Mouse (Mus musculus): ENCODE measurements around the gene Pigc. TPM values are rescaled to one million over a fixed set of nuclear protein-coding genes. Genes with fewer than 3 reads are reported as not detected.

Pigc gene
- polyA plus RNA-seq, 1 experiment = 18.9 TPM

GRCm38 (mm10) chr1:162003729-162004517, 34.9 kb downstream of the Pigc start:
- H3K4me3 ChIP-seq = no peak overlapping the region
- H3ac ChIP-seq (ENCODE audit: control insufficient read depth, insufficient read length) = no peak overlapping the region
- TF ChIP-seq MAX (IDR thresholded peaks at IDR 0.05; ENCODE audit: low read depth) (no peak), USF1 (IDR thresholded peaks at IDR 0.05; ENCODE audit: low read depth) (peak; percentile 37)
- H3K27me3 ChIP-seq (ENCODE audit: control insufficient read depth, insufficient read depth, insufficient read length) = no peaks in the 10 kb centered on the region
- peak overlapping the region; percentile 19 for H3K4me2 ChIP-seq (ENCODE audit: low read depth)
- no peaks in the 10 kb centered on the region for H3K79me2 ChIP-seq (ENCODE audit: control insufficient read depth, insufficient read depth)
- H3K36me3 ChIP-seq (ENCODE audit: control insufficient read depth, insufficient read depth) = no peaks in the 10 kb centered on the region

- Histone ChIP-seq H3ac (ENCODE audit: control insufficient read depth, insufficient read length) (no peak overlapping the region), H3K27me3 (ENCODE audit: control insufficient read depth, insufficient read depth, insufficient read length) (no peaks in the 10 kb centered on the region), H3K4me2 (ENCODE audit: low read depth) (peak overlapping the region; percentile 19), H3K4me3 (no peak overlapping the region), H3K36me3 (ENCODE audit: control insufficient read depth, insufficient read depth) (no peaks in the 10 kb centered on the region), H3K79me2 (ENCODE audit: control insufficient read depth, insufficient read depth) (no peaks in the 10 kb centered on the region)
- TF ChIP-seq MYOG (IDR thresholded peaks at IDR 0.05; ENCODE audit: control insufficient read depth in 1 of 3, insufficient read depth in 1 of 3, insufficient read length in 2 of 3, low read depth in 2 of 3) = no peak
- TF ChIP-seq SRF (IDR thresholded peaks at IDR 0.05; ENCODE audit: control insufficient read depth, insufficient read length, low read depth) = no peak
- TF ChIP-seq REST (IDR thresholded peaks at IDR 0.05; ENCODE audit: insufficient read depth, insufficient read length) = no peak
- no peak for TF ChIP-seq MYOD1 (IDR thresholded peaks at IDR 0.05; ENCODE audit: control insufficient read depth in 1 of 3, insufficient read length in 2 of 3, low read depth in 2 of 3)
- TF ChIP-seq CEBPB (IDR thresholded peaks at IDR 0.05; ENCODE audit: insufficient read depth, poor library complexity, severe bottlenecking) = no peak
- no peak for TF ChIP-seq POLR2AphosphoS2 (IDR thresholded peaks at IDR 0.05; ENCODE audit: insufficient read length, low read depth)
- no peak for TF ChIP-seq TCF3 (IDR thresholded peaks at IDR 0.05; ENCODE audit: insufficient read length, low read depth)
- TF ChIP-seq POLR2A (IDR thresholded peaks at IDR 0.05; ENCODE audit: insufficient read length, low read depth) = no peak
- no peak for TF ChIP-seq E2F4 (IDR thresholded peaks at IDR 0.05; ENCODE audit: insufficient read depth)
- TF ChIP-seq TCF12 (IDR thresholded peaks at IDR 0.05; ENCODE audit: insufficient read depth, poor library complexity, severe bottlenecking) = no peak
- TF ChIP-seq USF1 (IDR thresholded peaks at IDR 0.05; ENCODE audit: low read depth) = no peak
- no peak for TF ChIP-seq MAX (IDR thresholded peaks at IDR 0.05; ENCODE audit: low read depth)
Observed at GRCm38 (mm10) chr1:162004518-162004780, 35.5 kb downstream of the Pigc start.

- no peak overlapping the region for H3ac ChIP-seq (ENCODE audit: control insufficient read depth, insufficient read length)
- H3K27me3 ChIP-seq (ENCODE audit: control insufficient read depth, insufficient read depth, insufficient read length) = no peaks in the 10 kb centered on the region
- H3K4me3 ChIP-seq = no peak overlapping the region
- no peaks in the 10 kb centered on the region for H3K79me2 ChIP-seq (ENCODE audit: control insufficient read depth, insufficient read depth)
- no peaks in the 10 kb centered on the region for H3K36me3 ChIP-seq (ENCODE audit: control insufficient read depth, insufficient read depth)
- TF ChIP-seq SRF (IDR thresholded peaks at IDR 0.05; ENCODE audit: control insufficient read depth, insufficient read length, low read depth) (no peak), TCF3 (IDR thresholded peaks at IDR 0.05; ENCODE audit: insufficient read length, low read depth) (no peak), MAX (IDR thresholded peaks at IDR 0.05; ENCODE audit: low read depth) (no peak), REST (IDR thresholded peaks at IDR 0.05; ENCODE audit: insufficient read depth, insufficient read length) (no peak)
- H3K4me2 ChIP-seq (ENCODE audit: low read depth) = peak overlapping the region; percentile 44
Observed at GRCm38 (mm10) chr1:162004821-162005770, 36.1 kb downstream of the Pigc start.

- no peaks in the 10 kb centered on the region for H3K79me2 ChIP-seq (ENCODE audit: control insufficient read depth, insufficient read depth)
- TF ChIP-seq REST (IDR thresholded peaks at IDR 0.05; ENCODE audit: insufficient read depth, insufficient read length) (no peak), TCF12 (IDR thresholded peaks at IDR 0.05; ENCODE audit: insufficient read depth, poor library complexity, severe bottlenecking) (no peak), MYOG (IDR thresholded peaks at IDR 0.05; ENCODE audit: control insufficient read depth in 1 of 3, insufficient read depth in 1 of 3, insufficient read length in 2 of 3, low read depth in 2 of 3) (no peak), POLR2A (IDR thresholded peaks at IDR 0.05; ENCODE audit: insufficient read length, low read depth) (no peak), MAX (IDR thresholded peaks at IDR 0.05; ENCODE audit: low read depth) (no peak), TCF3 (IDR thresholded peaks at IDR 0.05; ENCODE audit: insufficient read length, low read depth) (no peak), CEBPB (IDR thresholded peaks at IDR 0.05; ENCODE audit: insufficient read depth, poor library complexity, severe bottlenecking) (peak; percentile 82)
- no peaks in the 10 kb centered on the region for H3K27me3 ChIP-seq (ENCODE audit: control insufficient read depth, insufficient read depth, insufficient read length)
- H3K4me2 ChIP-seq (ENCODE audit: low read depth) = peak overlapping the region; percentile 52
- no peak overlapping the region for H3ac ChIP-seq (ENCODE audit: control insufficient read depth, insufficient read length)
- H3K36me3 ChIP-seq (ENCODE audit: control insufficient read depth, insufficient read depth) = no peaks in the 10 kb centered on the region
- H3K4me3 ChIP-seq = no peak overlapping the region
Observed at GRCm38 (mm10) chr1:162006109-162006508, 37.1 kb downstream of the Pigc start.

DNA sequence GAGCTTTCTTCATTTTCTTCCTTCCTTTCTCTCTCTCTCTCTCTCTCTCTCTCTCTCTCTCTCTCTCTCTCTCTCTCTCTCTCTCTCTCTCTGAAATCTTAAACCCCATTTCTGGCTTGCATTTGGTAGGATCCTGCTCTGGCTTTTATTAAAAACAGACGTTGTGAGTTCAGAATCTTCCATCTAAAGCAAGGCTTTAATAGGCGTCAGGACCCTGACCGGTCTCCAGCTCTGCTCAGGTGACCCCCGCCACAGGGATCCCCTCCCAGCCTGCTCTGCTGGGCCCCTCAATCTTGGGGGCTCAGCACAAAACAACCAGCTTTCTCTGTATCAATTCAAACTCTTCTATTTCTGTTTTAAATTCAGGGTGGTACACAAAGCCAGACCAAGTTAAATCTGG, 39.2 kb downstream of the Pigc start:
- Histone ChIP-seq H3ac (ENCODE audit: control insufficient read depth, insufficient read length) (no peak overlapping the region), H3K27me3 (ENCODE audit: control insufficient read depth, insufficient read depth, insufficient read length) (no peaks in the 10 kb centered on the region), H3K4me2 (ENCODE audit: low read depth) (no peak overlapping the region), H3K4me3 (no peak overlapping the region), H3K79me2 (ENCODE audit: control insufficient read depth, insufficient read depth) (no peaks in the 10 kb centered on the region), H3K36me3 (ENCODE audit: control insufficient read depth, insufficient read depth) (no peaks in the 10 kb centered on the region)
- TF ChIP-seq REST (IDR thresholded peaks at IDR 0.05; ENCODE audit: insufficient read depth, insufficient read length) (no peak), CEBPB (IDR thresholded peaks at IDR 0.05; ENCODE audit: insufficient read depth, poor library complexity, severe bottlenecking) (no peak), SRF (IDR thresholded peaks at IDR 0.05; ENCODE audit: control insufficient read depth, insufficient read length, low read depth) (no peak), POLR2A (IDR thresholded peaks at IDR 0.05; ENCODE audit: insufficient read length, low read depth) (no peak), MAX (IDR thresholded peaks at IDR 0.05; ENCODE audit: low read depth) (no peak), TCF3 (IDR thresholded peaks at IDR 0.05; ENCODE audit: insufficient read length, low read depth) (no peak), USF1 (IDR thresholded peaks at IDR 0.05; ENCODE audit: low read depth) (no peak), E2F4 (IDR thresholded peaks at IDR 0.05; ENCODE audit: insufficient read depth) (no peak), MYOD1 (IDR thresholded peaks at IDR 0.05; ENCODE audit: control insufficient read depth in 1 of 3, insufficient read length in 2 of 3, low read depth in 2 of 3) (no peak), TCF12 (IDR thresholded peaks at IDR 0.05; ENCODE audit: insufficient read depth, poor library complexity, severe bottlenecking) (no peak), POLR2AphosphoS2 (IDR thresholded peaks at IDR 0.05; ENCODE audit: insufficient read length, low read depth) (no peak), MYOG (IDR thresholded peaks at IDR 0.05; ENCODE audit: control insufficient read depth in 1 of 3, insufficient read depth in 1 of 3, insufficient read length in 2 of 3, low read depth in 2 of 3) (no peak)

Data from myocyte (in vitro differentiated cells).